Mouse (Mus musculus): ENCODE measurements around the gene Gm10961. TPM values are rescaled to one million over a fixed set of nuclear protein-coding genes. Genes with fewer than 3 reads are reported as not detected.

The Gm10961 gene
- polyA plus RNA-seq, 1 experiment from 2014 or later, result not detected

Other genes with a start within 250 kb of the Gm10961 start
- gene Kcnc4, start 171.8 kb upstream of the Gm10961 start, polyA plus RNA-seq (2016; fragmentation: Nextera tagmentation; extraction: Ambion mirVana), result 0.10 TPM in 1 of 2 replicates, not detected in the other
- 1.4 and 1.6 TPM in 2 replicates for gene Slc6a17, start 113.3 kb upstream of the Gm10961 start, polyA plus RNA-seq (2016; fragmentation: Nextera tagmentation; extraction: Ambion mirVana)
- 0.12 TPM in 1 of 2 replicates, not detected in the other for gene Ubl4b, start 76.2 kb upstream of the Gm10961 start, polyA plus RNA-seq (2016; fragmentation: Nextera tagmentation; extraction: Ambion mirVana)
- 4.9 and 6.7 TPM in 2 replicates for gene Alx3, start 36.3 kb upstream of the Gm10961 start, polyA plus RNA-seq (2016; fragmentation: Nextera tagmentation; extraction: Ambion mirVana)
- 70.0 and 83.8 TPM in 2 replicates for gene Strip1, start 372 bp downstream of the Gm10961 start, polyA plus RNA-seq (2016; fragmentation: Nextera tagmentation; extraction: Ambion mirVana)
- gene Ahcyl1, start 65.2 kb downstream of the Gm10961 start, polyA plus RNA-seq (2016; fragmentation: Nextera tagmentation; extraction: Ambion mirVana), result 92.4 and 99.8 TPM in 2 replicates
- gene Csf1, start 129.1 kb downstream of the Gm10961 start, polyA plus RNA-seq (2016; fragmentation: Nextera tagmentation; extraction: Ambion mirVana), result 6.5 and 7.7 TPM in 2 replicates
- gene Eps8l3, start 245.9 kb downstream of the Gm10961 start, polyA plus RNA-seq (2016; fragmentation: Nextera tagmentation; extraction: Ambion mirVana), result not detected in 2 replicates

Data from midbrain, embryonic 10.5 days (tissue).